Mouse (Mus musculus) MN1 (cell line): Measurements from ENCODE around the gene BC035044.
A peak's percentile ranks its signal among the peaks of the same experiment; 100 is the strongest.
"Not testable (repeated sequence)": the region's sequence is repeated elsewhere in the genome, so short reads cannot be mapped to it uniquely, and the experiment has no call there.

Source experiments
- DNase-seq: peaks from one replicate; pipeline ENCODE4 v3.0.0-alpha.2; 2016; ENCODE audit warnings: low spot score

BC035044 gene

DNA sequence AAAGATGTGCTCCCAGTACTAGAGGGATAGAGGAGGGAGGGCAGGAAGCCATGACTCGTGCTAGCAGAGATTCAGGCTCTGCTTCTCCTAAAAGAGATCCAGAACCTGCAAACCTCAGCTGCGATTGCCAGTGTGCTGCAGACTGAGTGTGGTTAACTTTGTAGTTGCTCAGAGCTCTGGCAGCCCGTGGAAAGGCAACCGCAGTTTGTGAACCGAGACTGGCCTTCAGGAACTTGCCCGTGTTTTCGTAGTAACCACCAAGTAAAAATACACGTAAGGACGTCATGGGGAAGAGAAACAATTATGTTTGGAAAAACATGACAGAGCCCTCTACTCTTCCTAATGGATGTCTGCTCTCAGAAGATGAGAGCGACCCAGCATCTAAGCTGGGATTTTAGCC lies 57.9 kb downstream of the BC035044 start:
- DNase-seq, result no peak

DNA sequence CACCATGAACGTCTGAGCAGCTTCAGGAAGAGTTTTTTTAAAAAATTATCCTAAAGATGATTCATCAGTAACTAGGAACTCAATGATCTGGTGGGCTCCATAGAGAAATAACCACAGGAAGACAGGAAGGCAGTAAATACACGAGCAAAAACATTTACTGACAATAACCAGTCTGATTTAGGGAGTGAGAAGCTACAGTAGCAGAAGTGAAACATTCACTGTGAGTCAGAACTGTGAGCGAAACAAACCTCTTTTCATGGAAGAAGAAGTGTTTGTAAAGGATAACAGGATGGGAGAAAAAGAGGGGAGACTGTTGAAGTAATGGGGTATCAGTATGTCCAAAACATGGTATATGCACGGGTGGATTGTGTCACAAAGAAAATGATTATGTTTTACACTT lies 61.1 kb downstream of the BC035044 start:
- no peak for DNase-seq

DNA sequence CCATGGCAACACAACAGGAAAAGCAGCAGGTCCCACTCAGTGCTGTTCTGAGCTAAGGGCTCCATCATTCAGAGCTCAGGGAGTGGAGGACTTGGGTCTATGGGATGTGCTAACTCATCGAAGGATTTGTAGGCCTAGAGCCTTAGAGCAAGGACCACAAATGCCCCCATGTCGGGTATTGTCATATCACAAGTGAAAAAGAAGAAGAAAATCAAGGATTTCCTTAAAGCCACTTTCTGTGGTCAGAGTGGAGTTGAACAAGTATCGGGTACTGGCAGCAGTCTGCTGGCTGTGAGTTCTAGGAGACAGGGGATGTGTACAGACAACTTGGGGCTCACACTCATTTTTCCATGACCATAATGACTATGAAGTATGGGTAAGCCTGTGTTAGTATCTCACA lies 64.1 kb downstream of the BC035044 start:
- no peak for DNase-seq

DNA sequence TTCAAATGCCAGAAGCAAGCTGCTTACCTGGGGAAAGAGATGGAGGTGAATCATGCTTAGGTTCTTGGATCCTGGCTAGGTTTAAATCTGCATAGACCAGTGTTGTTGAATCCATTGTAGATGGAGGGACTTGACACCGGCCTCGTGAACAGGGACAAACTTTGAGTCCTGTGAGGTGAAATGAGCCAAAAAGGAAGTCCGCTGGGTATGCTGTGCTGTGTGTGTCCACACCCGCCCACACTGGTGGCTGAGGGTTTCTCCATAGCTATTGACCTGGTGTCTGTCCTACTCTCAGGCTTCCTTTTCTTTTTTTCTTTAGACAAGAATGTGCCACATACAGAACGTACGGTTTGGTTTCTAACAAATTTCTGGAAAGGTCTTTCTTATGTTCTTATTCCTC lies 64.8 kb downstream of the BC035044 start, which contains the start of the genes Gm44511 and Klrb1b:
Gene Gm44511 (minus strand): TSS at position 184 of the 400 bp plus-strand sequence.
Gene Klrb1b (minus strand): TSS at position 200 of the 400 bp plus-strand sequence.
- DNase-seq, result no peak

DNA sequence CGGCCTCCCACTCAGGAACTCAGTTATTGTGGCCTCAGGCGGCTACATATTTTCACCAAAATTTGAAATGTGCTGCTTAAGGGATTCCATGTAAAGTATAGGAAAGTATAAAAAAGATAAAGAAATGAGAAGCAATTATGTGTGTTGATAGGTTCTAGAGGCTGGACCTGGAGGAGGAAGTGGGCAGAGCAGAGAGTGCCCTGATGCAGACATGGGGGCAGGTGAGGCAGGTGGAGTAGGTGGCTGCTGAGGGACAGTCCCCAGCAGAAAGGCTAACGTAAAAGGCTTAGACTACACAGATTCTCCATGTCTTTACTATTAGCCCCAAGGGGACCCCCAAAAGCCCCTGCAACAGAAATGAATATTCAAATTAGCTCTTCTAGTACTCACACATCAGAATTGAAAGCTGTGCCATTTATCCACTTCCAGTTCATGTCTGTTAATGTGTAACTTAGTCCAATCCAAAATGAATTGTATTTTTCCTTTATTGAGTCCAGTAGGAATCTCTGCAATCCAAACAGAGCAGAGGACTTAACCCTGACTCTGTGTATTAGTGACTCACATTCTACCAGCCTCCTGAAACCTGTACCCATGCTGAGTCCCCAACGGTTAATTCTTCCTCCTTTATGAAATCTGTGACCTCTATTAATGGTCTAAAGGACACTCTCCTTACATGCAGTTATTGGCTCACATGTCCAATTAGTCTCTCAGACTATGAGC lies 72.7 kb downstream of the BC035044 start:
- no peak for DNase-seq

DNA sequence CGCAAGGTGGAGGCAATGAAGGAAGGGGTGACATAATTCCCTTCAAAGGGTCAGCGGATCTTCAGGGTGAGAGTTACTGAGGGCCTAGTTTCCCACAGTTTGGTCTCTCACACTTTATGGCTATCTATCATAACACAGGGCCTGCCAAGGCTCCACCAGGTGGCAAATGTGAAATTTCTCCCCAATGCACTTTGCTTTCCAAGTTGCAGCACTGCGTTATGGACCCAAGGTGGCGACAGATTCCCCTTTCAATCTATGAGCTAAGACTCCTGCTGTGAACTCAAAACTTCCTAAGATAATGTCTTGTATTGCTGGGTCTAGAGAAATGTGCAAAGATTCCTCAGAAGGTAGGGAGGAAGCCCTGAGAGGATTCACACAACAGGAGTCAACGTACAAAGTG lies 82.4 kb downstream of the BC035044 start:
- DNase-seq, result no peak

DNA sequence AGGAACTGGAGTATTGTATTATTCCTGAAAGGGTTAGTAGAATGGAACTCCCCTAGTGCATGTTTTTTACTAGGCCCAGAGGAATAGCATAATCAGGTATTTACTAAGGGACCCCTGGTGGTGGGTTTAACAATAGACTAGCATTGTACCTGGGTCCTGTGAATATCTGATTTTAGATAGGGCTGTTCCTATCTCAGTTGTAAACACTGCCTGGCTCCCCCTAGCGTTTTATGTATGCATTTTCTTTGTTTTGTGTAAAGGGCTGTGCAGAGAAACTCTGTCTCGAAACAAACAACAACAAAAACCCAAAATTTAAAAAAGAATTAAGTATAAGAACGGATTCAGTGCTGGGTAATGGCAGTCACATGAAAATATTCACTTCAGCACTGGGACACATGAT lies 83.9 kb downstream of the BC035044 start:
- DNase-seq, result no peak

DNA sequence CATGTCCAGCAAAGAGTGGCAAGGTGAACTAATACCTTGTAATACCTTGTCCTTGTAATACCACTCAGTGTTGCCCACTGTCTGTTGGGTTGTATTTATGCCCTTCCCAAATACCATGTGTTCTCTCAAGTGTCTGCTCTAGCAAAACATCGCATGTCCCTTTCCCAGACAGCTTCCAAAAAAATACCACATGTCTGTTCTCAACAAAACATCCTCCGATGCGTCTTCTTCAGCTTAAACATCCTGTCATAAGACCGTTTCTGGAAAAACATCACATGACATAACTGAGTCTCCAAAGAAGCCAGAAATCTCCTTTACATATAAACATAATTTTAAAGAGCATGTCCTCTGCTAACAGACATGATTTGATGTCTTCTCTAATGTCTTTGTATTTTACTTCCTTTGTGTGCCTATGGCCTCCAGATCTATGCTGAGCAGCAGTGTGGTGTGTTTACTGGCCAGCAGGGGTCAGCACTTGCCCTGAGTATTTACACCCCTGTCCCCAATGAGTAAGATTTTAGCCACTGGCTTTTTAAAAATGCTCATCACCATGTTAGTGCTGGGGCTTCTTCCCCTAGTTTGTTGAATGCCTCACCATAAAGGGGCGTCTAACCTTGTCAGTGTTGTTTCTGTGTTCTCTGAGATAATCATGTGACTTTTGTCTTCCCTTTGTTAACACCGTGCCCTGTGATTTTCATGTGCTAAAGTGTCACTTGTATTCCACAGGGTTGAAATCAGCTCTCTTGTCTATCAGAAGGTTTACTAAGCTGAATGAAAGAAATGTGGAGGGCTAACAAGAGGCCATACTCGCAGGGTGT lies 85.9 kb downstream of the BC035044 start:
- not testable (repeated sequence) for DNase-seq

DNA sequence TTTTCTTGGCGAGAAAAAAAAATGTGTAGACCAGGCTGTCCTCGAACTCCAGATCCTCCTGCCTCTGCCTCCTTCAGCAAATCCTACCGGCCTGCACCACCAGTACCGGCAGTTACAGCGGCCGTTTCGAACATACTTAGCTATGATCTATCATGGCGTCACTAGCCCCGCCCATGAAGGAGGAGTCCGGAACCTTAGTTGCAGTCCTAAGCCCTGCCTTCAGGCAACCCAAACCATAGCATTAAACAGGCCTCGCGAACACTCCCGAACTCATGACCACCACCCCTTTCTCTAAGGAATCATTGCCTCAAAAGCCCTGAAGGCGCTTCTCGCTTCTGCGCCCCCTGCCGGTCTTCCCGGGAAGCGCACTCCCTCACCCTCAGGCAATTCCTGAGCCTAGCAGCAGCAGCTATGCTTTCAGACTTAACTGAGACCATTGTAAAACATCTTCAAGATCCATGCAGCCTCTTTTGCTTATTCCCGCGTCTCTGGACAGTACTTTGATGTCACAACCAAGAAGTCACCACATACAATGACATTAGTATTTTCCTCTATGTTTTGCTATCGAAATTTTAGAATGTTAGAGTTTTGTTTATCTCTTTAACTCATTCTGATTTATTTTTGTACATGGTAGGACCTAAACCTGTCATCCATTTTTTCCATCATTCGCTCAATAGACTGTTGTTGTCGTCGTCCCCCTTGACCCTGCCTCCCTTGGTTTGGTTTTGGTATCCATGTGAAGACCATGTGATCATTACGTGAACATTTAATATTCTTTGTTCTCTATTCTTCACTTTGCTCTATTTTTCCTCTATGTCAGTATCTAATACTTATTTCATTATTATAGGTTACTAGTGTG lies 87.7 kb downstream of the BC035044 start:
- peak; percentile 82 for DNase-seq

DNA sequence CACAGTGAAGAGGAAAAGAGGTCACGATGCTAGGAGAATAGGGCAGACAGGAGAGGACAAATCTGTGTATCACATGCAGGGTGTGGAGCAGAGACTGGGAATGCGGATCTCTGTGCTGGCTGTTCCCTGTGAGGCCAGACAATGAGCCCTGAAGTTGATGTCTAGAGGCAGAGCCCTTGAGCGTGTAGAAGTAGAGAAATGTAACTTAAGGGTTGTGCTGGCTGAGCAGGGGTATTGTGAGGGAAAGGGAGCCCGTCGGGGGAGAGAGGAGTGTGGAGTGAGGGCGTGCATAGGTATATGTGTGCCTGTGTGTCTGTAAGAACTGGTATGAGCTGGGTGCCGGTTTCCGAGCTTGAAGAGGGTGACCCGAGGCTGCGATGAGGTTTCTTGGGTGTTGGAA lies 88.4 kb downstream of the BC035044 start:
- DNase-seq, result no peak

DNA sequence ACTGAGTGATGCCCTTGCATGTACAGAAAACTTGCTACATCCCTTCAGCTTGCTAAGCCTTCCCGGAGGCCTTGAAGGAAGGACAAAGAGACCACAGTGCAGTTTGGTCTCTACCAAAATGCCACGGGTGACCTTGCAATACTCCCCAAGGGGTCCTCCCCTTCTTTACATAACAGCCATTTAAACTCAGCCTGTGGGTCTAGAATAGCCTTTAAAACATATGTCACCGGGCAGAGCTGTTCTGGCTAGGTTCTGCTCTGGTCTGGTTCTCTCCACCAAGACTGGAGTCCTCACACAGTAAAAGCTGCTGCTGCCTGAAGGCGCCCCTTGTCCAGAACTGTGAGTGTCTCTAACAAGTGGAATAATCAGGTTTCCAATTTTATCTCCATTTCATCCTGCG lies 90.2 kb downstream of the BC035044 start:
- DNase-seq, result not testable (repeated sequence)

DNA sequence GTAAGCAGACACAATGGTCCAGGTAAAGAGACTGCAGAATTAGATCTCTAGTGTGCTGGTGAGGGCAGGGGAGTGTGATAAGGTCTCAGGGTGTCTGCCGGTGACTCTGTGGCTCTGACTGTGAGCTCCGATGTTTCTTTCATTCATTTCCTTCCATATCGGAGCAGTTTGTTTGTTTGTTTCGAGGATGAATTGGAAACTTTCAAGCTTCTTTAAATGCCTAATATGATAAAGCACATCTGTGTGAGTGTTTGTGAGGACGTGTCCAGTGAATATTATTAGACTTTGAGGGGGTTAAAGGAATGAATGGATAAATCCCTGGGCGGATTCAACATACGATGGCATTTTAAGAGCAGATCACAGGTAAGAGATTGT lies 91.0 kb downstream of the BC035044 start:
- no peak for DNase-seq

DNA sequence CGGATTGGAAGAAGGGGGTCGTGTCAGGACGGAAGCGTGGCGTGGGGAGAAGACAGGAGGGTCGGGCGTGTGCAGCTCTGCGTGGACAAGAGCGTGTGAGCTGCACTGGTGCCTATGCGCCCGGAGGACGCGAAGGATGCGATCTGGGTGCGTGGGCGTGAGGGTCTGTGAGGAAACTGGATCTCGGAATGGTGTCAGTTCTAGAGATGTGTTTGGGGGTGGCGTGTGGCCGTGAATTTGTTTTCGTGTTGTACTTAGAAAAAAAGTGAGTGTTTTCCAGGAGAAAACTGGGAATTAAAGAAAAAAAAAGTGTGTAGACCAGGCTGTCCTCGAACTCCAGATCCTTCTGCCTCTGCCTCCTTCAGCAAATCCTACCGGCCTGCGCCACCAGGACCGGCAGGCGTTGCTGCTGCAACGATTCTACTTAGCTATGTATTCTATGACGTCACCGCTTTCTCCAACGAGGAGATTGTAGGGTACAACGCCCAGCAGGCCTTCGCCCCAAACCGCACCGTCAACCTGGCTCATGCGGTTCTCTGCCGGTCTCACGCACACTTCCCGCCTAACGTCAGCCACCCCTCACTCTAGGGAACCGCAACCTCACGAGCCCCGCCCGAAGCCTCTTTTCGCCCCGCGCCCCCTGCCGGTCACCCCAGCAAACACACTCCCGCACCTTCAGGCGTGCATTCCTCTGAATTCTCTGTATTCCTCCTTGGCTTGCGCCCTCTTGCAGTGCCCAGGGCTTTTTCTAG lies 91.6 kb downstream of the BC035044 start:
- DNase-seq, result peak; percentile 79
